Mouse (Mus musculus) stomach, postnatal 0 days (tissue): ENCODE measurements around the gene Nthl1.

Experiments used
- CTCF ChIP-seq: IDR thresholded peaks from 2 replicates; pipeline ENCODE4 v1.5.1; 2016; ENCODE audit warnings: antibody characterized with exemption, low read depth, mild to moderate bottlenecking, moderate library complexity
- EP300 ChIP-seq: optimal IDR thresholded peaks from 2 replicates; pipeline ENCODE3; 2016; ENCODE audit warnings: antibody characterized with exemption

GRCm38 (mm10) chr17:24648731-24649377 lies 16.4 kb downstream of the Nthl1 start:
- TF ChIP-seq CTCF = peak; percentile 48; the same call in 1 of the 2 replicates
- no peak for TF ChIP-seq EP300
